Mouse (Mus musculus): ENCODE measurements at regions not wholly inside any gene's neighbourhood (a gene's known extent, or its start where the extent isn't known, plus 50 kb on each side); places are given as distances from the start of the nearest gene placed in this dataset.

DNA sequence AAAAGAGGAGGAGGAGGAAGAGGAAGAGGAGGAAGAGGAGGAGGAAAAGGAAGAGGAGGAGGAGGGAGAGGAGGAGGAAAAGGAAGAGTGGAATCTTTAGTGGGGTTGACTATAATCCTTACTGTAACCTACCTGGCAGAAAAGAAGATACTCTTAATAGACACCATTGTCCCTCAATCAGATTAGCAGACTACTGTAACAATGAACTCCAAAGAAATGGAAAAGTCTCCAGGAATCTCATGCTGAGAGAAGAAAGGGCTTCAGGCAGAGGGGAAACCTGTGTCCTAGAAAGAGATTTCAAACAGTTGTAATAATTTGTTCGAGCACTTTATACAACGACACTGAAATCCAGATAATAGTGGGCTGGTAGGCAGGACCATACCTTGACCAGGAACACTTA lies 87.6 kb upstream of the Chd2 start:
- no peaks in the 10 kb centered on the region for H3K27me3 ChIP-seq (ENCODE audit: control insufficient read depth, insufficient read depth, low read length)
- ATAC-seq (replicated peaks; ENCODE audit: insufficient number of reproducible peaks, low FRiP score, low TSS enrichment): no peak
- 89% methylated on average over 2 of the region's 2 CpGs for WGBS (ENCODE audit: insufficient replicate concordance)
- H3K36me3 ChIP-seq (ENCODE audit: control insufficient read depth, insufficient read depth, low read length): no peaks in the 10 kb centered on the region
- H3K27ac ChIP-seq (ENCODE audit: low read depth, low read length): no peak overlapping the region
- no peak overlapping the region for H3K4me2 ChIP-seq
- H3K4me1 ChIP-seq (ENCODE audit: control insufficient read depth, insufficient read depth, low read length): 0 out of 2 replicates have a peak, but pooled peaks cover 5% of the 10 kb centered on the region
- H3K9me3 ChIP-seq (replicated peaks; ENCODE audit: control insufficient read depth, low read length): no peaks in the 10 kb centered on the region
- no peak overlapping the region for H3K4me3 ChIP-seq (ENCODE audit: low read depth, low read length)
- no peak overlapping the region for H3K9ac ChIP-seq (ENCODE audit: low read depth, low read length)

DNA sequence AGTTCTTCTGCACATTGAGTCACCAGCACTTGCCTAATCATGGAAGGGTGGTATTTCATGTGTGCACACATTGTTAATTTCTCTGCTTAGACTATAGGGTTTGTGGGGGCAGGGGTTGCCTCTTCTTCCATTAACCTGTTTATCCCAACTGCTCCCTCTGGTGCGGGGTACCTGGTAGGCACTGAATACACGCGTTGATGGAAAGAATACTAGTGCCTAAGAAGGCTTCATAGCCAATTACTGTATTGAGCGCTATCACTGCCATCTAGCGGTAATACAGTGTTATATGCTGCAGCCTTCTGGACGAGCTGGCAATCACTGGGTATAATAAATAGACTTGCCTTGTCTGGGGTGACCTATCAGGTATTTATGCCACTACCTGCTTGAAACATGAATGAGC lies 86.4 kb upstream of the Chd2 start:
- no peaks in the 10 kb centered on the region for H3K27me3 ChIP-seq (ENCODE audit: control insufficient read depth, insufficient read depth, low read length)
- no peaks in the 10 kb centered on the region for H3K36me3 ChIP-seq (ENCODE audit: control insufficient read depth, insufficient read depth, low read length)
- WGBS (ENCODE audit: insufficient replicate concordance): under 1% methylated on average over 6 of the region's 6 CpGs
- H3K27ac ChIP-seq (ENCODE audit: low read depth, low read length): no peak overlapping the region
- 0 out of 2 replicates have a peak, but pooled peaks have one; percentile 43 for ATAC-seq (replicated peaks; ENCODE audit: insufficient number of reproducible peaks, low FRiP score, low TSS enrichment)
- H3K4me2 ChIP-seq: no peak overlapping the region
- no peak overlapping the region for H3K4me3 ChIP-seq (ENCODE audit: low read depth, low read length)
- H3K4me1 ChIP-seq (ENCODE audit: control insufficient read depth, insufficient read depth, low read length): 0 out of 2 replicates have a peak, but pooled peaks cover 5% of the 10 kb centered on the region
- H3K9me3 ChIP-seq (replicated peaks; ENCODE audit: control insufficient read depth, low read length): no peaks in the 10 kb centered on the region
- H3K9ac ChIP-seq (ENCODE audit: low read depth, low read length): no peak overlapping the region

DNA sequence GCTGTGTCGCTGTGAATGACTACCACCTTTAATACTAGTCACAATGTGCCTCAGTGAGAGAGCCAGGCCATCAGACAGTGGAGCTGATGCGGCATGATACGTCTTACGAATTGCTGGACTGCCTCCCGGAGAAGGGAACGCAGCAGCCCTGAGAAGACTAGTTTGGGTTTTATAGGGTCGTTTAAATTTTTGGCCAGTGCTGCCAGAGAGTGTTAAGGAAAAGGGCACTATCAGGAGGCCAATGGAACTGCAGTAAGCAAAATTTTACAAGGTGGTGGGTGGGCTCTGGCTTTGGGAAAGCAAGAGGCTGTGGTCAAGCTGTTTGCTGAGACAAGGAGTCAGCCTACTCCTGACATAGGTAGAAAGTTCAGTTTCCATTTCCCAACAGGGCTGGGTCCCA lies 84.7 kb upstream of the Chd2 start:
- ATAC-seq (replicated peaks; ENCODE audit: insufficient number of reproducible peaks, low FRiP score, low TSS enrichment): no peak
- WGBS (ENCODE audit: insufficient replicate concordance): 74% methylated on average over 7 of the region's 7 CpGs
- no peaks in the 10 kb centered on the region for H3K9me3 ChIP-seq (replicated peaks; ENCODE audit: control insufficient read depth, low read length)
- no peak overlapping the region for H3K9ac ChIP-seq (ENCODE audit: low read depth, low read length)
- peaks cover 8% of the 10 kb centered on the region; the same call in 1 of the 2 replicates for H3K4me1 ChIP-seq (ENCODE audit: control insufficient read depth, insufficient read depth, low read length)
- H3K4me3 ChIP-seq (ENCODE audit: low read depth, low read length): no peak overlapping the region
- H3K4me2 ChIP-seq: no peak overlapping the region
- H3K36me3 ChIP-seq (ENCODE audit: control insufficient read depth, insufficient read depth, low read length): no peaks in the 10 kb centered on the region
- no peak overlapping the region for H3K27ac ChIP-seq (ENCODE audit: low read depth, low read length)
- no peaks in the 10 kb centered on the region for H3K27me3 ChIP-seq (ENCODE audit: control insufficient read depth, insufficient read depth, low read length)

DNA sequence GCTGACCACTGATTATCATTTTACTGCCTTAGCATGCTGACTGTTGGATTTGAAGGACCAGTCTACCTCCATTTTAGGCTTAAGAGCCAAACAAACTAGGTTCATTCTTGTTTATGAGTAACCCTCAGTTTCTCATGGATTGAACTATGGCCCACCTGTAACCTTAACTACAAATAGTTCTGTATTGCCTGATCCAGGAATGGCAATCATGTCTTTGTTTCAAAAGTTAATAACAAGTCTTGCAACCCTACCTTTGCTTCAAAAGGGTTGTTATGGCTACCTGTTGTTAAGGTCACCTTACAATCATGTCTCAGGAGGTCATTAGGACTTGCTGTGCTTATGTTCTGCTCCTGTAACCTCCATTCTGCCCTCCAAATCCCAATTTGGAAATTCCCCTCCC lies 84.0 kb upstream of the Chd2 start:
- Histone ChIP-seq H3K27me3 (ENCODE audit: control insufficient read depth, insufficient read depth, low read length) (no peaks in the 10 kb centered on the region), H3K9me3 (replicated peaks; ENCODE audit: control insufficient read depth, low read length) (no peaks in the 10 kb centered on the region), H3K36me3 (ENCODE audit: control insufficient read depth, insufficient read depth, low read length) (no peaks in the 10 kb centered on the region), H3K4me1 (ENCODE audit: control insufficient read depth, insufficient read depth, low read length) (peaks cover 6% of the 10 kb centered on the region; the same call in 1 of the 2 replicates), H3K27ac (ENCODE audit: low read depth, low read length) (no peak overlapping the region), H3K4me3 (ENCODE audit: low read depth, low read length) (no peak overlapping the region), H3K9ac (ENCODE audit: low read depth, low read length) (no peak overlapping the region), H3K4me2 (no peak overlapping the region)
- ATAC-seq (replicated peaks; ENCODE audit: insufficient number of reproducible peaks, low FRiP score, low TSS enrichment): no peak

DNA sequence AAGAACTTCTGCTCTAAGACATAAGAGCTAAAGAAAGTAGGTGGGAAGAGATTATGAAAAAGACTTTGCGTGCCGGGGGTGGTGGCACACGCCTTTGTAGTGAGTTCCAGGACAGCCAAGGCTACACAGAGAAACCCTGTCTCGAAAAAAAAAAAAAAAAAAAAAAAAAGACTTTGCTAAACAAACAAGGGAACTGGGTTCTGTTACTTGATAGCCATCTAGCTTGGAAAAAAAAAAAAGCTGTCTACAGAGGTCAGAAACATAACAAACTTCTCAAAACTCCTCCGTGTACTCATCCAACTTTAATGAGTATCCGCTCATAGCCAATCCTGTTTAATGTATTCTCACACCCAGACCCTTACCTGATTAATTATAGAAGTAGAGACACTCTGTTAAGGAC lies 83.4 kb upstream of the Chd2 start:
- H3K27ac ChIP-seq (ENCODE audit: low read depth, low read length): no peak overlapping the region
- WGBS (ENCODE audit: insufficient replicate concordance): 72% methylated on average over 6 of the region's 6 CpGs
- no peak for ATAC-seq (replicated peaks; ENCODE audit: insufficient number of reproducible peaks, low FRiP score, low TSS enrichment)
- H3K9ac ChIP-seq (ENCODE audit: low read depth, low read length): no peak overlapping the region
- H3K4me1 ChIP-seq (ENCODE audit: control insufficient read depth, insufficient read depth, low read length): peaks cover 5% of the 10 kb centered on the region; the same call in 1 of the 2 replicates
- H3K27me3 ChIP-seq (ENCODE audit: control insufficient read depth, insufficient read depth, low read length): no peaks in the 10 kb centered on the region
- no peaks in the 10 kb centered on the region for H3K9me3 ChIP-seq (replicated peaks; ENCODE audit: control insufficient read depth, low read length)
- no peaks in the 10 kb centered on the region for H3K36me3 ChIP-seq (ENCODE audit: control insufficient read depth, insufficient read depth, low read length)
- no peak overlapping the region for H3K4me2 ChIP-seq
- no peak overlapping the region for H3K4me3 ChIP-seq (ENCODE audit: low read depth, low read length)

DNA sequence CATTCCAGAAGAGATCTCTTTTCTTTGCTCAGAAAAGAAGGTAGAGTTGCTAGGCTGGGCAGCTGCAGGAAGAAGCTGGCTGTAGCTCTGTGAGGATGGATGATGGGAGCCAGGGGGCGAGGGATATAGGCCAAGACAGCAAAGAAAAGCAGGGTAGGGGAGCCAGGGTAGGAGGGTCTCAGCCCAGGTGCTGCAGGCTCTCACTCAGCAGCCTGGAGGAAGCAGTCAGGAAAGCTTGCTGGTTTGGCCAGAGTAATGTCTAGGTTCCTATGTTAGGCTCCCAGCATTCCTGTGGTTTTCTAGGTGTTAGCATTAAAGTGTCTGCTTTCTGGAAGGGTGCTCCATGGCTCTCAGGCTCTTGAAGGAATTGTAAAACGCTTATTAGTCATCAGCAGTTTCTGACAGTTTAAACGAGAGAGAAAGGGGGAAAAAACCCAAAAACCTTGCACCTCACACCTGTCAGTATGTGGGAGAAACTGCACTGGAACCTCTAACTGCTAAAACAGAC lies 82.5 kb upstream of the Chd2 start:
- Histone ChIP-seq H3K4me3 (ENCODE audit: low read depth, low read length) (no peak overlapping the region), H3K4me2 (no peak overlapping the region), H3K9ac (ENCODE audit: low read depth, low read length) (no peak overlapping the region), H3K27me3 (ENCODE audit: control insufficient read depth, insufficient read depth, low read length) (no peaks in the 10 kb centered on the region), H3K36me3 (ENCODE audit: control insufficient read depth, insufficient read depth, low read length) (no peaks in the 10 kb centered on the region), H3K9me3 (replicated peaks; ENCODE audit: control insufficient read depth, low read length) (no peaks in the 10 kb centered on the region), H3K4me1 (ENCODE audit: control insufficient read depth, insufficient read depth, low read length) (peaks cover 5% of the 10 kb centered on the region; the same call in 1 of the 2 replicates), H3K27ac (ENCODE audit: low read depth, low read length) (no peak overlapping the region)
- no peak for ATAC-seq (replicated peaks; ENCODE audit: insufficient number of reproducible peaks, low FRiP score, low TSS enrichment)
- 68% methylated on average over 3 of the region's 3 CpGs for WGBS (ENCODE audit: insufficient replicate concordance)

DNA sequence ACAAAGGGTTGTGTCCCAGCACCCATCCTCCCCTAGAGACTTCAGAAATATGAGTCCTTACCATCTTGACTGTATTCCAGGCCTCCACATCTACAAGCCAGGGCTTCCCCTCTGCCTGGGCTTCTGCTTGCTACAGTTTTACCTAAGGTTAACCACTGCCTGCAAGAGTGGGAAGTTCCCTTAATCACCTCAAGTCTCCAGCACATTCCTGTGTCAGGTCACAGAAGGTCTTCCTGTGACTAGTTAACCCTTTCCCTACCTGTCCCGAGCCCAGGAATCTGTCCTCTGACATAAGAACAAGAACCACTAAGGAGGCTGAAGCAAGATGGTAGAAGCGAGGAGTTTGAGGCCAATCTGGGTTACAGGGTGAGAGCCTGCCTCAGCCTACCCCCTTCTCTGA lies 80.8 kb upstream of the Chd2 start:
- H3K27ac ChIP-seq (ENCODE audit: low read depth, low read length): no peak overlapping the region
- H3K4me2 ChIP-seq: no peak overlapping the region
- no peak overlapping the region for H3K4me3 ChIP-seq (ENCODE audit: low read depth, low read length)
- peaks cover 3% of the 10 kb centered on the region; the same call in 1 of the 2 replicates for H3K4me1 ChIP-seq (ENCODE audit: control insufficient read depth, insufficient read depth, low read length)
- 66% methylated on average over 2 of the region's 2 CpGs for WGBS (ENCODE audit: insufficient replicate concordance)
- ATAC-seq (replicated peaks; ENCODE audit: insufficient number of reproducible peaks, low FRiP score, low TSS enrichment): no peak
- H3K27me3 ChIP-seq (ENCODE audit: control insufficient read depth, insufficient read depth, low read length): no peaks in the 10 kb centered on the region
- no peaks in the 10 kb centered on the region for H3K36me3 ChIP-seq (ENCODE audit: control insufficient read depth, insufficient read depth, low read length)
- H3K9me3 ChIP-seq (replicated peaks; ENCODE audit: control insufficient read depth, low read length): no peaks in the 10 kb centered on the region
- H3K9ac ChIP-seq (ENCODE audit: low read depth, low read length): no peak overlapping the region

DNA sequence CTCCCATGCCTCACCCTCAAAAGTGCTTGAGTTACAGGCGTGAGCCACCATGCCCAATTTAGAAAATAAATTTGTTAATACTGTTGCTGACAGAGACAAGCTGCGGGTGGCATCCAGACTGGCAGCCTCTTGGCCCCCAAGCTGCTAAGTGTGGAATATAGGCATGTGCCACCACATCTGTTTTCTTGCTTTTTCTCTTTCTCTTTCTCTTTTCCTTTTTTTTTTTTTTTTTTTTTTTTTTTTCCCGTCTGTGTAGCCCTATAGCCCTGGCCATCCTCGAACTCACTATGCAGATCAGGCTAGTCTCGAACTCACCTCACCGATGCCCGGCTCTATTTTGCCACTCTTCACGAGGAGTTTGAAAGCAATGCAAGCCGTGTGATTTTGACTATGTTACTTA lies 78.7 kb upstream of the Chd2 start:
- Histone ChIP-seq H3K27ac (ENCODE audit: low read depth, low read length) (no peak overlapping the region), H3K9me3 (replicated peaks; ENCODE audit: control insufficient read depth, low read length) (no peaks in the 10 kb centered on the region), H3K27me3 (ENCODE audit: control insufficient read depth, insufficient read depth, low read length) (no peaks in the 10 kb centered on the region), H3K4me2 (no peak overlapping the region), H3K4me3 (ENCODE audit: low read depth, low read length) (no peak overlapping the region), H3K9ac (ENCODE audit: low read depth, low read length) (no peak overlapping the region), H3K4me1 (ENCODE audit: control insufficient read depth, insufficient read depth, low read length) (peaks cover 8% of the 10 kb centered on the region), H3K36me3 (ENCODE audit: control insufficient read depth, insufficient read depth, low read length) (no peaks in the 10 kb centered on the region)
- 92% methylated on average over 9 of the region's 9 CpGs for WGBS (ENCODE audit: insufficient replicate concordance)
- no peak for ATAC-seq (replicated peaks; ENCODE audit: insufficient number of reproducible peaks, low FRiP score, low TSS enrichment)

DNA sequence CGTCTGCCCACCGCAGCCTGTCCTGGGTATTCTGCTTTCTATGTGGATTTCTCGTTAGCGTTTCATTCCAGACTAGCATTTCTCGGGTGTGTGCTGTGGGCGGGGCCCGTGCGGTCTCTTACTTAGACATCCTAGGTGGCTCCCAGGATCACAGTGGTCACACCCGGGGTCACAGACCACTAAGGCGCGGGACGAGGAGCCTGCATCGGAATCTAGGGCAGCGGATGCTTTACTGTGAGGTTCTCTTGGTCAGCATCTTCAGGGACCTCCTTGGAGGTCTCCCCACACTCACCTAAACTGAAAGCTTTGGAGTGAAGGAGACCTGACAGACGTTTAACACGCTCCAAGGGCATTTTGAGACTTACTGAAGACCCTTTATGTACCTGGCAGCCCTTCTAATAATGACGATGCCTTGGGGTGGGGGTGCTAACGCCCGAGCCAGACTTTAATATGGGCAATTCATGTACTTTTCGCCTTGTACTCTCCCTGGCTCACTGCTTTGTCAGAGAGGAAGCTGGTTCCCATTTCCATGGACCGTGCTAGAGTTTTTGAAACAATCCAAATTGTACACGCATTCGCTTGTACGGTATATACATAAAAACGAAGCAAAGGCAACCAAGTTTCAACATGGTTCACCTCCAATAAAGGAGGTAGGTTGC lies 77.3 kb upstream of the Chd2 start:
- ATAC-seq (replicated peaks; ENCODE audit: insufficient number of reproducible peaks, low FRiP score, low TSS enrichment): peak; percentile 53
- Histone ChIP-seq H3K9me3 (replicated peaks; ENCODE audit: control insufficient read depth, low read length) (no peaks in the 10 kb centered on the region), H3K27ac (ENCODE audit: low read depth, low read length) (peak overlapping the region; percentile 99), H3K4me2 (peak overlapping the region; percentile 89), H3K27me3 (ENCODE audit: control insufficient read depth, insufficient read depth, low read length) (no peaks in the 10 kb centered on the region), H3K9ac (ENCODE audit: low read depth, low read length) (peak overlapping the region; percentile 99), H3K36me3 (ENCODE audit: control insufficient read depth, insufficient read depth, low read length) (no peaks in the 10 kb centered on the region), H3K4me3 (ENCODE audit: low read depth, low read length) (peak overlapping the region; percentile 66), H3K4me1 (ENCODE audit: control insufficient read depth, insufficient read depth, low read length) (peaks cover 8% of the 10 kb centered on the region)
- WGBS (ENCODE audit: insufficient replicate concordance): 14% methylated on average over 25 of the region's 25 CpGs

Measured in heart, embryonic 11.5 days (tissue).